Mouse (Mus musculus): ENCODE results near the gene Pak1ip1.

DNA sequence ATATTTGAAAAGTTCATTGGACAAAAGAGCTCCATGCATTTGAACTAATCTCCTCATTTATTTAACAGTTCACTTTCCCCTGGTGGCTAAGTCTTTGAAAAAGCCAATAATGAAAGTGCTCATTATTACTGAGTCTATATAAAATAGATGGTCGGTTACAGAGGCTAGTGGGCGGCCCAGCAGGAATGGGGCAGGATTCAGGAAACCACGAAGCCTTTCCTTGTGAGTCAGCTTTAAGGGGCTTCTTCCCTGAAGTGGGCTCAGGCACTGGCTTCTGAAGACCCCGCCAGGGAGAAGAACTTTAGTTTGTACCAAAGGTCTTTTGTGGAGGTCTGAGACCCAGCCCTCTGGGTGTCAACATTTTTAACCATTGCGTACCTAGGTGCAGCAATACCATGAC, 51.1 kb downstream of the Pak1ip1 start:
- TF ChIP-seq CTCF (IDR thresholded peaks at IDR 0.05), result no peak
- TF ChIP-seq EP300 (IDR thresholded peaks at IDR 0.05), result no peak

Measured in lung, postnatal 0 days (tissue).